Mouse (Mus musculus) E14TG2a.4 (cell line): Measurements from ENCODE around the gene Atad3a.

Experiments
- CTCF ChIP-seq: conservative IDR thresholded peaks from 2 replicates; pipeline ENCODE4 v1.5.1; 2014; ENCODE audit warnings: low read length
- NANOG ChIP-seq: IDR thresholded peaks from 2 replicates; pipeline ENCODE4 v1.6.1; 2014; ENCODE audit warnings: borderline replicate concordance, low read length, mixed read lengths
- POU5F1 ChIP-seq: IDR thresholded peaks from 2 replicates; pipeline ENCODE4 v1.6.1; 2014; ENCODE audit warnings: low read length, borderline replicate concordance

DNA sequence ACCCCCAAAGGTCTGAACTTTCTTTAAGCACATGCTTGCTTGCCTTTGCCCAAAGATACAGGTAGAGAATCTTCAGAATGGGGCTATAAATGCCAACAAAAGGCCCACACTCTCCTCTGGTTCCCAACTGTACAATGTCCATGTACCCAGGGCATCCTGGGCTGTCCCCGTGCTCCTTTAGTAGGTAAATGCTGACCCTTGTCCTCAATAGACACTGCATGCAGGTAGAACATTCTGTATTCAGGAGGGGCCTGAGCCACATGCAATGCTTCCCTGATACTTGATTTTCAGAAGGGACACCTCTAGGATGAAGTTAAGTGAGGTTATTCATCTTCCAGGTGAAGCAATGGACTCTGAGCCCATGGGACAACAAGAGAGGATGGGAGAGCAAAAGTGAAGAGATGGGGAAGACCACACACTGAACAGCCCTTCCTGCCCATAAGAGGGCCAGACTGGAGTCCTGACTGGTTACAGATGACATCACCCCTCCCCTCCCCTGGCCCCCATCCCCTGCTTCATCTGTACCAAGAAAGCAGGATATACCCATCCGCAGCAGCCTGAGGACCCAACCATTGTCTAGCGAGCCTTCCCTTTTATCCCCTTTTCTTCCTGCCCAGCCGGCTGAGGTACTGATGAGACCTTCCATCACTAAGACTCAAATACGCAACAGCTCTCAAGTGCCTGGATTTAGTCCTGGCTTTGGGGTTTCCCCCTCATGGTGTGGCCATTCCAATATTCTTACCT is 12.6 kb upstream of the Atad3a start:
- no peak for TF ChIP-seq CTCF
- no peak for TF ChIP-seq NANOG
- TF ChIP-seq POU5F1: no peak
